Mouse (Mus musculus) MEL (cell line): ENCODE measurements around the gene Tsnaxip1.

ENCODE experiments used
- CHD2 ChIP-seq: IDR thresholded peaks from 2 replicates; pipeline ENCODE4 v1.6.1; 2011; ENCODE audit warnings: low read length, improper control_type of control experiment
- E2F4 ChIP-seq: IDR thresholded peaks from 2 replicates; pipeline ENCODE4 v1.6.1; 2011; ENCODE audit warnings: low read depth, low read length, improper control_type of control experiment, borderline replicate concordance
- POLR2A ChIP-seq, 2 experiments: IDR thresholded peaks; 2 replicates each; pipeline ENCODE4 v1.6.1; 2011 to 2012; ENCODE audit warnings: low read length in 2 of 2, mild to moderate bottlenecking in 2 of 2, control low read depth in 1 of 2, improper control_type of control experiment in 1 of 2, low read depth in 1 of 2, moderate library complexity in 1 of 2; ENCODE audit not compliant: control insufficient read depth in 1 of 2, insufficient read depth in 1 of 2, poor library complexity in 1 of 2
- SIN3A ChIP-seq: IDR thresholded peaks from 2 replicates; pipeline ENCODE4 v1.6.1; 2012; ENCODE audit warnings: low read length, improper control_type of control experiment, inconsistent platforms
- UBTF ChIP-seq: IDR thresholded peaks from 2 replicates; pipeline ENCODE4 v1.6.1; 2012; ENCODE audit warnings: low read depth, mild to moderate bottlenecking, inconsistent platforms, low read length, improper control_type of control experiment, moderate library complexity, borderline replicate concordance; ENCODE audit not compliant: insufficient read depth

GRCm38 (mm10) chr8:105810245-105810786 lies 17.2 kb upstream of the Tsnaxip1 start:
- no peak for TF ChIP-seq CHD2
- no peak for TF ChIP-seq POLR2A (IDR thresholded peaks at IDR 0.05; ENCODE audit: control insufficient read depth in 1 of 2, insufficient read depth in 1 of 2, low read depth in 1 of 2, low read length in 2 of 2, poor library complexity in 1 of 2)
- TF ChIP-seq UBTF: no peak
- no peak for TF ChIP-seq E2F4
- peak; percentile 52; the same call in 1 of the 2 replicates for TF ChIP-seq SIN3A
